Mouse (Mus musculus) megakaryocyte, embryonic 14.5 days (primary cell): Measurements from ENCODE around the gene Ppp2r5a.

Experiments used
- FLI1 ChIP-seq: IDR thresholded peaks from 2 replicates; pipeline ENCODE4 v1.6.1; 2012; ENCODE audit warnings: low read length, inconsistent platforms, mixed read lengths
- GATA1 ChIP-seq: IDR thresholded peaks from 3 replicates; pipeline ENCODE4 v1.6.1; 2012; ENCODE audit warnings: mixed read lengths, low read length, inconsistent platforms, borderline replicate concordance

DNA sequence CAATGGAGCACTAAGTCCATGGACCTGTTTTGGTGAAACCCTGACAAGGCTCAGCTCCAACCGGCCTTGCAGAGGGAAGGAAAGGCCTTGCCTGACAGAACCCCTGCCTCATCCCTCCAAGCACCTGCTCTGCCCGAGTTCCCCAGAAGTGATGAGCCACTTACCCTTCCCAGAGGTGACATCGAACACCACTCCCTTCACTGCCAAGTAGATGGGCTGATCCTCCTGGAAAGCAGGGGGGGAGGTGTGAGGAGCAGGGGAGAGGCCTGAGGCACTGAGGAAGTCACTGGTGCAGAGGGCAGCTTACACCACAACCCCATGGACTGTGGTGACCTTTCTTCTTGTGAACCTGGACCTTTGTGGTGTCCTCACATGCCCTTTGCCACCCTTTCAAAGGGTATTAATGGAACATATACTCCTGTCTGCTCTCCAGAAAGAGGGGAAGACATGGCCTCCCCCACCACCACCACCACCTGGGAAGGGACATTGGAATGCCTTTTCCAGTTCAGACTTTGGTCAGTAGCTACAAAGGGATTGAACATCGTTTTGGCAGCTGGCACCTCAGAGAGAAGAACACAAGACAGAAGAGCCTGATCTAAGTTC, 91.7 kb downstream of the Ppp2r5a start:
- TF ChIP-seq FLI1 (no peak), GATA1 (no peak)
